Mouse (Mus musculus) lung, adult 2 months (tissue): Measurements from ENCODE around the gene Agap1.

Experiments
- CTCF ChIP-seq: fragments of 200-500 bp; IDR thresholded peaks from 2 replicates; pipeline ENCODE4 v1.5.1; 2011; ENCODE audit warnings: mild to moderate bottlenecking, low read length, control low read depth; ENCODE audit not compliant: insufficient read depth
- POLR2A ChIP-seq: fragments of 200-500 bp; IDR thresholded peaks from 2 replicates; pipeline ENCODE4 v1.6.1; 2011; ENCODE audit warnings: low read depth, mild to moderate bottlenecking, control low read depth, low read length, borderline replicate concordance; ENCODE audit errors: extremely low read depth

DNA sequence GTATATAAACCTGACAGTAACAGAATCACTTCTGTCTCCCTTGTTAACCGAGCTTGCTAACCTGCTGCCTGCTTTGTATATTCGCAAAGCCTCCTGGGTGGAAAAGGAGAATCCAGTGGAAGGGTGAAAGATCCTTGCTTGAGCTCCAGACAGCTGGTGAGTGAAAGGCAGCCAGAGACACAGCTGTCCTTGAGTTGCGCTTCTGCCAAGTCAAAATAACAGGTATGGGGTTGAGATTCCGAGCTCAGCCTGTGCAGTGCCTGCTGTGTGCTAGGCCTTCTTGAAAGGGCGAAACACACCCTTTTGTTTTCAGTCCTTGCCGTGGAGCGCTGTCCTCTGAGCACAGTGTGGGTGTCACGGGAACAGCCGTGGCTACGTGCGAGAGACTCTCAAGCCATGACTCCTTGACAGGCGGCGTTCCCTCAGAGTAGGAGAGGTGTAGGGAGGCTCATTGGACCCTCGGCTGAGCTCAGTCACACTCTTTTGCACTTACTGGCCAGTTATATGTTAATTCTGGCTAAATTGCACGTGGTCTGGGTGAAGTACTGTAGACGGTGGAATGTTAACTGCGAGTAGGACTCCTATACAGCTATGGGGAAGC is 67.4 kb downstream of the Agap1 start:
- TF ChIP-seq CTCF (no peak), POLR2A (no peak)
